Mouse (Mus musculus): ENCODE measurements around the gene Sidt2.

Gene Sidt2

DNA sequence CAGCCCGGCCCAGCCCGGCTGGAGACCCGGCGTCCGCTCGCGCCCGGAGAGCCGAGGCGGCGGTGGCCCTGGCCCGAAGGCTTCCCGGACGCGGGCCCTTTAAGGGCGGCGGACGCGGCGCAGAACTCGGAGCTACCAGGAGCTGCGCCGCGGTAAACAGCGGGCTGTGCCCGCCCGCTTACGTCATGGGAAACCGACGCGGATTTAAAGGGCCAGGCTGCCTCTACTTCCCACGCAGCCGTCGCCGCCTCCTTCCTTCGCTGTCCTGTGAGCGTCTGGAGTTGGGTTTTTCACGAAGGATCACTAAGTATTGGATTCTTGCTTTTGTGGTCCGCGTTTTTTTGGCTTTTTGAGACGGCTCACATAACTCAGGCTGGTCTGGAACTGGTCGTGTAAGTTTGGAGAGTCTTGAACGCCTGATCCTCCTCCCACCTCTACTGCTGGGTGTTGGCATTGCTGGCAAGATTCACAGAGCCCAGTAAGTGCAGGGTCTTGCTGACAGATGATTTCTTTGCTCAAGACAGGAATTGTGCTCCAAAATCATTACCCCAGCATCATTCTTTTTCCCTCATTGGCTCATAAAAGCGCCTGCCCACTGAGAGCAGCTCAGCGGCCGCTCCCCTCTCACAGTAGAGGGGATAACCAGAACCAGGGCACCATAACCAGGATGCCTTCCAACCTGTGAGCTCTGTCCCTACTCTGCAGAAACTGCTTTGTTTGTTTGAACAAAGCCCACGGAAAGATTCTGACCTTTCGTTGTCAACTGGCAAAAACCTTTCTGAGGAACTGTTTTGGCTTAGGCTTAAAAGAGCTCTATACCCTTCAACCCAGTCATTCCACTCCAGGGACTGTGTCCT lies at the start of gene Sidt2:
TSS of gene Sidt2 (minus strand) at position 152 of the 857 bp plus-strand sequence.
- peak; percentile 93 for DNase-seq (ENCODE audit: low read depth)

DNA sequence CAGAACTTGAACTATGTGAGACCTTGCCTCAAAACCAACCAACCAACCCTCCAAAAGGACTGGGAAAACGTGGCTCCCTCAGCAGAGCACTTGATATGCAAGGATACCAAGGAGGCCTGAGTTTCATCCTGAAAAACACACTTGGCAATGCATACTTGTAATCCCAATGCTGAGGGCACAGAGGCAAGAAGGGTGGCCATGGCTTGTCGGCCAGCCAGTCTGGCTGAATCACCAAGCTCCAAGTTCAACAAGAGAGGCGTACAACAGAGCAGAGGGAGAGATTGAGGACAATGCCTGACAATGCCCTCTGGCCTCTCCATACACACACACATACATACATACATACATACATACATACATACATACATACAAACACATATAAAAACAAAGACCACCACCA lies 49.5 kb upstream of the Sidt2 start:
- no peak for DNase-seq (ENCODE audit: low read depth)

DNA sequence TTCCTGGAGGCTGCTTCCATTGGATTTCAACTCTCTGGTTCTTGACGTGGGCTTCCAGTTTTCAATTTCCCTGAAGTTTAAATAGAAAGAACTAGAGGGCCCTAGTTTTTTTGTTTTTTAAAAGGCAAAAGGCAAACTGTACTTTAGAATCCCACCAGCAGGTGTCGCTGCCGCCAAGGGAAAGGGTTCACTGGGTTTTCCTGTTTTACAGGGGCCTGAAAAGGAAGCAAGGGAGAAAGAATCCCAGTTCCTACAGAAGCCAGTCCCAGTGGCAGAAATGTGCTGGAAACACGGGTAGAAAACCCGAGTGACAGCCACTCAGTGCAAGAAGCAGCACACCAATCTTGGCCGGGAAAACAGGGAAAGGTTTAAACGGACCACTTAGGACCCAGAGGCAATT lies 48.7 kb upstream of the Sidt2 start:
- peak; percentile 88 for DNase-seq (ENCODE audit: low read depth)

DNA sequence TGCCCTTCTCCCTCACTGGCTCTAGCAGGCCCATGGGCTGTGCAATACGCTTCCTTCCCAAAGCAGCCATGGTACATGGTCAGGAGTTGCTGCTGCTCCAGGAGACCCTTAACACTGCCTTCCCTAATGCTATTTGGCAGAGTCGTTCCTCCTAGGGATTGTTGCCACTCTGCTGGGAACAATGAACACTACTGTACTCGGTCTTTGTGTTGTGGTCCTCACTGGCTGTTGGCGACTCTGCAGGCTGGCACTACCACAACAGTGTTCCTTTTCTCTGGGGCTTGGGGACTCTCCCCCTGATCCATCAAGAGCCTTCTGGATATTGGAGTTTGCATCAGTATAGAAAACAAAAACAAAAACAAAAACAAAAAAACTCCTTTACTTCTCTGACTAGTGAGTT lies 44.0 kb upstream of the Sidt2 start:
- DNase-seq (ENCODE audit: low read depth): no peak

DNA sequence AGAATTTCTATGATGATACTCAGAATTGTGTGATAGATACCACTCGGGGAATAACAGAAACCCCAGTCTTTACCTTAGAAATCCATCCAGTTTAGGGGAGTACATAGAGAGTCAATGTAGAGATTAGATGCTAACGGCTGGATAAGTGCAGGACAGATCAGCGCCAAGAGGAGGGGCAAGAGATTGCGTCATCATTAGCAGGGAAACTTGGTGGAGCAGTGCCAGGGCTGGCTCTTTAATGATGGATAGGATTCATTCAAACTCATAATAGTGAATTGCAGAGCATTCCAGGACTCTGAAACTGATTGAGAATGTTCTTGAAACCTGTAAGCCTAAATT lies 30.1 kb upstream of the Sidt2 start:
- DNase-seq (ENCODE audit: low read depth): peak; percentile 89

DNA sequence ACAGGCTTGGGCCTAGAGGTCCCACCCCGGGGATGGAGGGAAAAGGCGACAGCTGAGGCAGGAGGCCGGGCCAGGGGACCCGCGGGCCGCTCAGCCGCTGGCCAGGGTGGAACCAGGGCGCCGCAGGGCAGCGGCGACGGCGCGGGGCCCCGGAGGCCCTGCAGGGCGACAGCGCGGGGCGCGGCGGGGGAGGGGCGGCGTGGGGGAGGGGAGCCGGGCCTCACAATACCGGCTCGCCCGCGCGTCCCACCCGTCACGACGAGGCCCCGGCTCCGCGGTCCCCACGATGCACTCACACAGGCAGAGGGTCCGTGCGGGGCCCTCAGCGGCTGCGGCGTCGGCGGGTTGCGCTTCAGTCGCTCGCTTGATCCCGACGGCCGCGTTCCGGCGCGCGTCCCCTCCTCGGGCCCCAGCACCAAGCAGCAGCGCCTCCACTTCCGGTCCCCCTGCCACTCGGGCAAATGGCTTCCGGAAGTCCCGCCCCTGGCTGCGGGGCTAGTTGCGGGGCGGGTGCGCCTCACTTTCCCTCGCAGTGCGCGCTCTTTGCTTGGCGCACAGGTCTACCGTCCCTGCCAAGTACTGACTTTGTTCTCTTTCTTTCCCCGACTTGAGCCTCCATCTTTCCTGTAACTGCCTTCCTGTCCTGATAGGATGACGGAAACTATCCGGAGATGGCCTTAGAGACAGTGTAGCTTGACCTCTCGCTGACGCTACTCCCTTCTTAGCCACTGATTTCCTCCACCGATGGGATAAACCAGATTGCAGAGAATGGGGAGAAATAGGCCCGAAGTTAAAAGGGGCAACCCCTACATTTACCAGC lies 29.6 kb upstream of the Sidt2 start:
- DNase-seq (ENCODE audit: low read depth): peak; percentile 90

DNA sequence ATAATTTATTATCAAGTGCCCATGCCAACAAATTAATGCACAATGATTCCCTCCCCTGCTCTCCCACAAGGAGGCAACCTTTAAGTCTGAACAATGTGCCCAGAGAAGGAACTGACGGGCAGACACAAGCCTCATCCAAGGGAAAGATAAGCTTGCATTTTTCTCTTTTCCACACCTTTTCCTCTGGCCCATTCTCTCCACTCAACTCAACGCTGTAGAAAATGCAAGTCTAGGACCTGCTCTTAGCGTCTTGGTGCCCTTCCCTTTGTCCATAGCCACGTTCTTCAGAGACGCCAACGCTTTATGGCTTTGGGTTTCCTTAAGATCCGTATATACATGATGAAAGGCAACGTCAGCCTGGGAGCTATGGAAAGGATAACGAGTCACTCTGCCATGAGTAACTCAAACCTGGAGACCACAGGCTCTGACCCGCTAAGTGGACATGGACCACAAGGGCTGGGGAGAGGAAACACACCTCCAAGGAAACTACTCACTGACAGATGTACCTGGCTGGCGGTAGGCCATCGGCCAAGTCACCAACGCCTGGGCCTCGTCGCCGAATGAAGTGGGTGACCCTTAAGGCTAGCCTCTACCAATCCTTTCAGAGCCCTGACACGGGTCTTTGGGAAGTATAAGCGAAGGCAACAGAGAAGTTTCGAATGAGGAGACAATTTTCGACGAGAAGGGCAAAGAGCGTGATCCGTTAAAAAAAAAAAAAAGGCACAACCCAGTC lies 28.8 kb upstream of the Sidt2 start:
- peak; percentile 57 for DNase-seq (ENCODE audit: low read depth)

DNA sequence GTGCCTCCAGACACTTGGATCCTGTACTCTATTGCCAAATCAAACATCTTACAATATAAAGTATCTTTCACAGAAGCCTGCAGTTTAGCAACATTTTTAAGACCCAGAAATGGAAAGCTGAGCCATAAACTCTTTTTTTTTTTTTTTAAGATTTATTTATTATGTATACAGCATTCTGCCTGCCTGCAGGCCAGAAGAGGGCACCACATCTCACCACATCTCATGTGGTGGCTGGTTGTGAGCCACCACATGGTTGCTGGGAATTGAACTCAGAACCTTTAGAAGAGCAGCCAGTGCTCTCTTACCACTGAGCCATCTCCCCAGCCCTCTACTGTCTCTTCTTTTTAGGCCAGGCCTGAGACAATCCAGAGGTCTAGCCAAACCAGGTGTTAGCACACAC lies 26.3 kb upstream of the Sidt2 start:
- peak; percentile 38 for DNase-seq (ENCODE audit: low read depth)

DNA sequence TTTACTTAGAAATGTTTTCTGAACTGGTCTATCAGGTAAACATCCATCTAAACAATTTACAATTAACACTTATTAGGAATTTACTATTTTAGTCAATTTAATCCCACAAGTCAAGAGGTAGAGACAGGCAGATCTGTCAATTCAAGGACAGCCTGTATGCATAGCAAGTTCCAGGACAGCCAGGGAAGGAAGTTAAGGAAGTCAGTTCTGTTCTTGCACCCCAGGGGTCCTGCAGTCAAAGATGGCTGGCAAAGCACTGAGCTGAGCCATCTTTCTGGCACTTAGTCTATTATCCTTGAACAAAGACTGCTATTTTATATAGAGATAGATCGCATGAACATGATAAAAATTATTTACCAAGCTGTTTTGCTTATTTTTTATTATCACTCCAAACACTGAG lies 25.6 kb upstream of the Sidt2 start:
- no peak for DNase-seq (ENCODE audit: low read depth)

DNA sequence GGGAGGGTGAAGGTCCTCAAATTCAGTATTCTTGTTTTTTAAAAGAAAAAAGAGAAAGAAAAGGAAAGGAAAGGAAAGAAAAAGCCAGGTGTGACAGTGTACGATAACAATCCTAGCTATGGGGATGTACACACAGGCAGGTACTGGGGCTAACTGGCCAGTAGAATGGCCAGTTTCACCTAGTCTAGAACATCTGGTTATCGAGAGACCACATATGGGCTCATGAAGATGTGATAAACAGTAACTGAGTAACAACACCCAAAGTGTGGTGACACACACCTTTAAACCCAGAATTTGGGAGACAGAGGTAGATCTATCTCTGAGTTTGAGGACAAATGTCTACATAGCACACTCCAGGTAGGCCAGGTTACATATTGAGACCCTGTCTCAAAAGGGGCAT lies 24.7 kb upstream of the Sidt2 start:
- DNase-seq (ENCODE audit: low read depth): no peak

DNA sequence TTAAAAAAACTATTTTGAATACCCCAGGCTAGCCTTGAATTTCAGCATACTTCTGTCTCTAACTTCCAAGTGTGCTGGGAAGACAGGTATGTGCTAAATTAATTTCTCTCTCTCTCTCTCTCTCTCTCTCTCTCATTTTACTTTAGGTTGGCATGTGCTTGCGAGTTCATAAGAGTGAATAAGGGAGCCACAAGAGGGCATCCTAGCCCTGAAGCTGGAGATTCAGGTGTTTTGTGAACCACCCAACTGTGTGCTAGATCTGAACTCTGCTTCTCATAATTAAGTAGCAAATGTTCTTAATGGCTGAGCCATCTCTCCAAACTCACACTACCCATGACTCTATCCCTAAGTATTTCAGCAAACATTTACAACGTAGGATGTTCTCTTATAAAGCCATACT lies 21.8 kb upstream of the Sidt2 start:
- DNase-seq (ENCODE audit: low read depth): no peak

DNA sequence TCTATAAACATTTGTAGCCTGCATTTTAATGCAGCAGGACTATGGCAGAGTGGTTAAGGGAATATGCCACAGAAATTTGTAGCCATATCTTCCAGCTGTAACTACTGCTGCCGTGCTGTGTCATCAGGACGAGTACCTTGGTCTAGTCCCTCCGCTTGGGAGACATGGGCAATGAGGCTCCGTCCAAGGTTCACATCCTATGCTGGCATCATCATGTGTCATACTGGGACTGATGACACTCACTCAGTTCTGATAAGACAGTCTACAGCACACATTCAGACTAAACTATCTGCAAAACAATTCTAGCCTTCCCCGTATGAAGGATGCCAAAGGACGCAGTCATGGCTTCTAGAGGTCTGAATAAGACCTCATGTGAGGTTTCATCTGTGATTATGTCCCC lies 8.5 kb upstream of the Sidt2 start:
- no peak for DNase-seq (ENCODE audit: low read depth)

DNA sequence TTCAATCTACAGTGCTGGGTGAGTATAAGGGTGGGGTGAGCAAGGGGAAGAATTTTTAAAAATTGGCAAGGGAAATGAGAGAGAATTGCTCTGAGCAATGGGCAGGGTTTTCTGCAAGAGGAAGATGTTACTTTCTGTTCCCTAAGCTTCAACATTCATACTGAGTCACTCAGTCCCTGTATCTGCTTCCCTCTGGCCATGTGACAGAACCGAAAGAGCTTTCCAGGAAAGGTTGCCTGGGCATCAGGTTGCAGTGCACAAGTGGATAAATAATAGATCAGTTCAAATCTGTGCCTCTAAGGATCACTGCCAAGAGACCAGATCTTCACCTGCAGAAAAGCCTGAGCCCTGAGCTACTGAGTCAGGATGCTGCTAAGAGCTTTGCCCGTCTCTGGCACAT lies 6.8 kb upstream of the Sidt2 start:
- DNase-seq (ENCODE audit: low read depth): peak; percentile 63

DNA sequence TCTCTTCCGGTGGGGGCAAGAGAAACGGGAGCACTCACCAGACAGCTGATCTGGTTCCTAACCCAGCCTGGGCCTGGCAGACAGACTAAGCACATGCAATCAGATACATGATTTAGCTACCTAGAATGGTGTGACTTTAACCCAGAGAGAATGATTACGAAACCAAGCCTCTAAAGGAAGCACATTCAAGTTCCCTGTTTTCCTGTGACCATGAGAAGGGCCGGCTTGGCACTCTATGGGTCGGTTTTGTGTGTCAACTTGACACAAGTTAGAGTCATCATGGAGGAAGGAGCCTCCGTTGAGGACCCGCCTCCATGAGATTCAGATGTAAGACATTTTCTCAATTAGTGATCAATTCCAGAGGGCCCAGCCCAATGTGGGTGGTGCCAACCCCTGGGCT lies 4.6 kb upstream of the Sidt2 start:
- no peak for DNase-seq (ENCODE audit: low read depth)

DNA sequence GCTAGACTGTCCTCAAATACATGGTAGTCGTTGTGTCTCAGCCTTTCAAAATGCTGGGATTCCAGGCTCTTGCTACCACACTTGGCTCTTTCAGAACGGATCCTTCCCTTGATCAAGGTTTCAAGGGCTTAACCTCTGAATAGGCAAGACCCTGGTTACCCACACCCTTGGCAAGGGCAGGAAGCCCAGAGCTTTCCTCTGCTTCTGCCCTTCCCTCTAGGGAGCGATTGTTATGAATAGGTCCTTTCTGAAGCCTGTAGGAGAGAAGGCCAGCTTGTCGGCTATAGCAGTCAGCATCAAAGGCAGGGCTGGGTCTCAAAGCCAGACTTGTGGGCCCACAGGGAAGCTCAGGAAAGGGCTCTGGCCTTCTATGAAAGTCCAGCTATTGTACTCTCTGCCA lies 3.8 kb upstream of the Sidt2 start:
- DNase-seq (ENCODE audit: low read depth): no peak

DNA sequence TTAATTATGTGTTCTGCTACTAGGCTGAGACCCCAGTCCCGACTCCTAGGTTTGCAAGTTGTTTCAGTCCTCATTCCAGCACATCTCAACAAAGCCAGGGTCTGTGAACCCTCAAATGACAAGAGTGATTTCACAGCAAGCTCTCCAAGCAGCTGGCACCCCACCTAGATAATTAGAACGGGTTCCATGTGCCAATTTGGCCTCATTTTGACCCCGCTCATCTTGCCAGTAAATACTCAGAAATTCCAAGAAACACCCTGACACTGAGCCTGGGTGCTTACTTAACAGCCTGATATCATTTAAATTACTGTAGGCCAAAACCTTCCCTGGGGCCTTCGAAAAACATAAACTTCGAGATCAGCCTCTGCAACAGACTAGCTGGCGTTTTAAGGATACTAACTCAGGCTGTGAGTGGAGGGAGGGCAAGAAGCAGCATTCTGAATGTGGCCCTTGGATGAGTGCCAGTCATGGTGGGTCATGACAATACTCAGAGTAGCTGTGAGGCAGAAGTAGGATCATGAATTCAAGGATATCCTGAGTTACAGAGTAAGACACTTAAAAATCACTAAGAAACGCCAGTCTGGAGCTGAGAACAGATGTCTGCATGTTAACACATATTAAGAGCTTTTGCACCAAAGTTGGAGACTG lies 3.1 kb upstream of the Sidt2 start:
- no peak for DNase-seq (ENCODE audit: low read depth)

DNA sequence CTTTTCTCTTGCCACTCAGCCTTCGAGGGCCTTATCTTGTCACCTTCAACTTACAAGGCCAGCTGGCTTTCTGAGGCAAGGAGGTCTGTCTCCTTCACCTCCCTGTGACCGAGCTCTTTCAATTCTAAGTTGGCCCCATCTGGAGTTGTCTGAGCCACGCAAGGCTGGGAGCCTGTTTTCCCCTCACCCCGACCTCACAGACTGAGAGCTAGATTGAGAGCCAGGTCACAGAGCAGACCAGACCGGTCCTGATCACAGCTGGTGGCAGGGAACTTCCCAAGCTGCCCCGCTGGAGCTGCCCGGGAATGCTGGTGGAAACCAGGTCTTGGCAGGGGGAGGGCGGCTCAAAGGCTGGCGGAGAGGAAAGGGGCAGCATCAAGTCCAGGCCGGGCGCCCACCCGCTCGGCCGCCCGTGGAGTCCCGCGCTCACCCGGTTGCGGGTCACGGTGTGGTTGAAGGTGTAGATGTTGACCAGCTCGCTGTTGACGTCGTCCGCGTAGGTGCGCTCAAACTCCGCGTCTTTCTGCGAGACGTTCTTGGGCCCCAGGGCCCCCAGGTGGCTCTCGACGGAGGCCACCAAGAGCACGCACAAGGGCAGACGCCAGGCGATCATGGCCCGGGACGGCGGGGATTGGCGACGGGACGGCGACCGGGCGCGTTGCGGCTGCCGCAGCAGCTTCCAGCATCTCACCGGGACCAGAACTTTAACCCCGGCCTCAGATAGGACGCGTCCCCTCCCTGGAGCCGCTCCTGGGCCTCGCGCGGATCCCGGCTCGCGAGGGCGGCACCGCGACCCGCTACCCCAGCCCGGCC lies 558 bp downstream of the Sidt2 start:
- peak; percentile 49 for DNase-seq (ENCODE audit: low read depth)

DNA sequence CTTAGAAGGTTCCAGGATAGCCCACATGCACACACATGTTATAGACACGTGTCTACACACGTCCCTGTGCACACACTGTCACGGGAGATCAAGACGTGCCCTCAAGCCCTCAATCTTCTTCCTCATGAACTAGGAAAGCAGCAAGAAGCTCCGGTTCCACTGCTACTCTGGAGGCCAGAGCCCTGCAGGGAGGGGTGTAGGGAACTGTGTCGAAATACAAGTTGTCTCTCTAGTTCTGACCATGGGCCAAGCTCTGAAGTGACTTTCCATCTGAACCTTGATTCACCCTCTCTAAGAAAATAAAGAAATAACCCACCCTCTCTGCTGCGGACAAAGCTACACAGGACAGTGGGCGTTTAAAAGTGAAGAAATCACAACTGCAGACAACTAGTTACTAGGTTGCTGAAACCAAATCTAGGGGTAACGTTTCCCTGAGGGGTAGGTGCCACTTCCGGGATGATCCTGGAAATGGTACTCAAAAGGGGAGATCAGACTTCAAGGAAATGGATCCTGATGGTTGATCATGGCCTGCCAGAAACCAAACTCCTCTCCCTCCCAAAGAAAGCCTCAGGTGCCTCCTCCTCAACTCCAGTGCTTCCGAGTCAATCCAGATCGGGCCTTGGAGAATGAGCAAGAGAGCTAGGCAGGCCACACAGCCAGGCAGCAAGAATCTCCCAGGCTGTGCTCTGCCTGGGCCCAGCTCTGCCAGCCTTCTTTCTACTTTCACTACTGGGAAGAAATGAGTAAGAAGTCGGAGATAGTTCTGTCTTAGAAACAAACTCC lies 1.4 kb downstream of the Sidt2 start:
- peak; percentile 48 for DNase-seq (ENCODE audit: low read depth)

DNA sequence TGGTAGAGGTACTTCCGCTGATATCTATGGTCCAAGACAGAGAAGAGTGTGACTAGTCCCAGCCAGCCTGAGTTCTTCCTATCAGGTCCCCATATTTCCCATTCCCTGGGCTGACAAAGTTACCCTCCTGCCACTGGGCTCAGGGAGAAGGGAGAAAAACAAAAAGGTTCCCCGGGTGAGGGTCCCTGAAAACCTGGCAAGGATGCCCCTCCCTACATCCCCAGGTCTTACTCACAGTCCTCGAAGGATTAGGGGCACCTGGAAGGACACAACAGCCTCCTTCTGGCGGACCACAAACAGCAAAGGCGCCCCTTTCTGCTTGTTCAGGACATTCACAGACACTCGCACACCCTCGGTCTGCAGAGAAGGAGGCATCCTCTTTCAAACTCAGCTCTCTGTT lies 2.2 kb downstream of the Sidt2 start:
- no peak for DNase-seq (ENCODE audit: low read depth)

DNA sequence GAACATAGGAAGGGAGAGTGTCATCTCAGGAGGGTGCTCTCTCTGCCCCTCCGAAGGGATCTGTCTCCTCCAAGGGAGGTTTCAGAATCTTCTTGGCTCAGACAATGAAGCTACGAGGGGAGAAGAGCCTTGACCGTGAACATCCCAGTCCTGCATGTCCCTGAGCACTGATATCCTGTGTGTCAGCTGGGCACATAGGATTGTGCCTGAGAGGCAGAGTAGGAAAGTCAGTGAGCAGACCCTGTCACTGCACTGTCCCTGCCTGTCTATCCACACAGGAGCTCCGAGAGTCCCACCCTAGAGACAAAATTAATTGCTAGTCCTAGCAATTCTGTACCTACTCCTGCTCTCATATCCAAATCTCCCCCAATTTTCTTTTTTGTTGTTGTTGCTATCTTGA lies 3.0 kb downstream of the Sidt2 start:
- no peak for DNase-seq (ENCODE audit: low read depth)

DNA sequence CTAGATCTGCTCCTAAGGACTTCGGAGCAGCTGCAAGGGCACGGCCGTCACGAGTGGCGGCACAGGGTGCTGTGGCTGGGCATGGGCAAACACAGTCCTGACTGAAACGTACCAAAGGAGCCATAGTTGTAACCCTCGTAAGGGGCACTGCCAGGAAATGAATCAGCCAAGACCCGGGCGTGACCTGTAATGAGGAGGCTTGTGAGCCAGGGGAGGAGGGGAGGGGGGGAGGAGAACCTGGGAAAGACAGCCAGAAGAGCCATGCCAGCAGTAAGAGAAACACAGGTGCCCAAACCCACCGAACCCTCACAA lies 8.2 kb downstream of the Sidt2 start:
- no peak for DNase-seq (ENCODE audit: low read depth)
